Mouse (Mus musculus): ENCODE results near the gene 6330409D20Rik.

The 6330409D20Rik gene

GRCm38 (mm10) chr2:32756674-32757055 is 15.8 kb upstream of the 6330409D20Rik start:
- no peak for DNase-seq

- DNase-seq: peak in 1 of 2 experiments; percentile 52
Observed at GRCm38 (mm10) chr2:32752181-32752580, 11.4 kb upstream of the 6330409D20Rik start.

DNA sequence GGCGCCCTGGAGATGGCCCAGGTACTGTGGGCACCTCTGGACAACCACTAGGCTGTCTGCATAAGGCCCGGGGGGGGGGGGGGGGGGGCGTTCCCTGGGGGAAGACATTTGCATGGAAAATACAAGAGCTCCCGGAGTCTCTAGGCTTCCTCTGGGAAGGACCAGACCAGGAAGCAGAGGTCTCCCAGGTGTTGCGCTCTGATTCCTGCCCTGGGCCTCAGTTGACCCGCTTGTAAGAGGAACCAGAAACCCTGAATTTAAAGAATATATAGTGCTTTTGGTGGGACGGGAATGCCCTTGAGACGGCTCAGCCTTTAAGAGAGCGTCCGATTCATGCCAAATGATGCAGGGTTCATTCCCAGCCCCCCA is 10.8 kb upstream of the 6330409D20Rik start:
- DNase-seq: no peak

- DNase-seq: peak; percentile 80 to 89
Observed at GRCm38 (mm10) chr2:32750887-32751664, 10.3 kb upstream of the 6330409D20Rik start.

- DNase-seq: no peak
Observed at GRCm38 (mm10) chr2:32750199-32750598, 9.4 kb upstream of the 6330409D20Rik start.

GRCm38 (mm10) chr2:32749082-32749481 is 8.3 kb upstream of the 6330409D20Rik start:
- DNase-seq: no peak

DNA sequence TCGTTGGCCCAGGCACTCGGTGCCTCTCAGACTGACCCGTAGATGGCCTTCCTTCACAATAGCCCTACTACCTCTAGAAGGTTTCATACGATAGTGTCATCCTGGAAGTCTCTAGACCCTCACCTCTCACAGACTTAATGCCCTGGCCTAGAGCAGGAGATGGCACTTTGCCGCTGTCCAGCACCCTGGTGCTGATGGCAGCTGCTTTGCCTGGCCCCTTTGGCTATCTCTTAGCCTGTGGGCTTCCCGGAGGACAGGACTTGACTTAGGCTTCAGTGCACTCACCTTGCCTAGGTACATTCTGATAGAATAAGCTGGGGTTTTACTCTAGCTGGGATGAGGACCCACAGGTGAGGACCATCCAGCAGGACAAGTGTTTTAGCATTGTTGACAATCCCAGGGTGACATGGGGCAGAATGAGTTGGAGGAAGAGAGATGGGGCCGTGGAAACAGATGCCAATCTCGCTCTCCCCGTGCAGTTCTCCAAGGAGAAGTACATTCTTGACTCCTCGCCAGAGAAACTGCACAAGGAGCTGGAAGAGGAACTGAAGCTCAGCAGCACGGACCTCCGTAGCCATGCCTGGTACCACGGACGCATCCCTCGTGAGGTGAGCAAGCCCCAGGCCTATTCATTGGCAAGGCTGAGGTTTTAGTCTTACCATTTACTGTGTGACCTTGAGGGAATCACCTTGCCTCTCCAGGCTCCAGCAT is 3.6 kb upstream of the 6330409D20Rik start:
- peak; percentile 52 to 65 for DNase-seq

GRCm38 (mm10) chr2:32742173-32742531 is 1.3 kb upstream of the 6330409D20Rik start:
- peak in 1 of 2 experiments; percentile 46 for DNase-seq

GRCm38 (mm10) chr2:32741273-32742172 is 707 bp upstream of the 6330409D20Rik start:
- DNase-seq: peak; percentile 59 to 66

DNA sequence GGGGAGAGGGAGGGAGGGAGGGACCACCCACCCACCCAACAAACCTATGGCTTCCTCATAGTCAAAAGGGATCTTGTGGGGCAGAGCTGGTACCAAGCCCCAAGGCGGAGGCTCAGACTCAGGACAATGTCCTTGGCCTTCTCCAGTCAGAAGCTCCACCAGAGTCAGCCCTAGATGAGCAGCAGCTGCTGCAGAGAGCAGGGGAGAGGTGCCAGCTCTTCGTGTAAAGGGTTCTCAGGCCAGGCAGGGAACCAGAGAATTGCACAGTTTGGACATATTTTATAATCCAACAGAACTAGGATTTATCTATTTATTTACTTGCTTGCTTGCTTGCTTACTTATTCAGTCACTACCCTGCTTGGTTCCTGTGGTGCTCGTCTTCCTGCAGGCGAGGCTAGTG is 1.5 kb downstream of the 6330409D20Rik start:
- no peak for DNase-seq

GRCm38 (mm10) chr2:32737008-32737407 is 3.8 kb downstream of the 6330409D20Rik start:
- no peak for DNase-seq

- no peak for DNase-seq
Observed at GRCm38 (mm10) chr2:32736306-32736829, 4.4 kb downstream of the 6330409D20Rik start.

DNA sequence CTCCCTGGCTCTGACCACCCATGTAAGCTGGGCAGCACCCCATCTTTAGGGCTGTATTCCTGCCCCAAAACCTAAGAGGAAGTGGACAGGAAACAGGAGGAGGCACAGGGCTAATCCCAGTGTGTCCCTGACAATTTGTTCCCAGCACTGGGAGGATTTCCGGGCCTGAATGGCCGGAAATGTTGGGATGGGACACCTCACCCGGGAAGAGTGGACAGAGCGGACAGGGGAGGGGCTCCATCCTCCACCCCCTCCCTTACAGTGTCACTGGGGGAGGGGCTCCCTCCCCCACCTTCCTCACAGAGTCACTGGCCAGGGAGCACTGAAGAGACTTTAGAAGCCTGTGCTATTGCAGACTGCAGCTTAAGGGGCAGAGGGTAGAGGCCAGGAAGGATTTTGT is 5.9 kb downstream of the 6330409D20Rik start:
- DNase-seq: peak; percentile 65 to 81

GRCm38 (mm10) chr2:32734480-32734879 is 6.3 kb downstream of the 6330409D20Rik start:
- DNase-seq: peak in 1 of 2 experiments; percentile 61

GRCm38 (mm10) chr2:32732695-32733094 is 8.1 kb downstream of the 6330409D20Rik start:
- DNase-seq: no peak

- DNase-seq: peak; percentile 45 to 60
Observed at GRCm38 (mm10) chr2:32731911-32732310, 8.9 kb downstream of the 6330409D20Rik start.

DNA sequence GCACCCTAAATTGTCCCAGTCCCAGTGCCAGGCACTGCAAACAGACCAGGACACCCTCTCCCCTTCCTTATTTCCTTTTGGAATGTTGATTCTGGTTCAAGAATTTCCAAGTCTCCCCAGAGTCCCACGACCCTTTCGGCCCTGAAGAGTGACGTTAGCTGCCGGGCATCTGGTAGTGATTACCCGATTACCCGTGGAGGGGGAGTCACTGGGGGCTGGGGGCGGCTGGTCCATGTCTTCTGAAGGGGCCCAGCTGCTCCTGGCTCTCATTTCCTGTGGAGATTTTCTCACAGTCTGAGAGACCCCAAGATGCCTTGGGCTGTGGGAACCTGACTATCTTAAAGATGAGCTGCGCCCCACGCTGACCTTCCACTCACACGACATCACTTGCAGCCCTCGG is 10.0 kb downstream of the 6330409D20Rik start:
- peak; percentile 70 to 82 for DNase-seq

GRCm38 (mm10) chr2:32729547-32729946 is 11.3 kb downstream of the 6330409D20Rik start:
- DNase-seq: no peak

- peak; percentile 69 to 79 for DNase-seq
Observed at GRCm38 (mm10) chr2:32728463-32728862, 12.4 kb downstream of the 6330409D20Rik start.

DNA sequence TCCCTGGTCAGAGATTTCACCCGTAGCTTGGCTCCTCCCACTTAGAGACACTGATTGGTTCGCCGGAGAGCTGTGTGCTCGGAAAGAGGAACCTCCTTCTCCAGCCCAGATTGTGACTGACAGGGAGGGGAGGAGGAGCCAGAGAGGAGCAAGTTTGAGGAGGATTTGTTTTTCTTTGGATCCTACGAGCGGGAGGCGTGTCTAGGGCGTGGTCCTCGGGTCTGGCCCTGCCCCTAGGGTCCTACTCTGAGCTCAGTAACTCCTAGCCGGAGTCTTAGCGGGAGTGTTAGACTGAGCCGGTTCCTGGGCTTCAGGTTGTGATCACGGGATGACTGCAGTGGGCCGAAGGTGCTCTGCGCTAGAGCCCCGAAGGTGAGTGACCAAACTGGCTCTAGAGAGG is 13.4 kb downstream of the 6330409D20Rik start:
- DNase-seq: peak; percentile 95 to 96

GRCm38 (mm10) chr2:32724832-32725790 is 15.7 kb downstream of the 6330409D20Rik start:
- peak; percentile 67 to 74 for DNase-seq

GRCm38 (mm10) chr2:32724149-32724548 is 16.7 kb downstream of the 6330409D20Rik start:
- DNase-seq: no peak

All from kidney, postnatal 4 days (tissue).